12 mouse cellular contexts compared by ENCODE assay signal in genomic region chr19:43894070-43894469, GRCm38 (mm10). TPM values are rescaled to one million over a fixed set of nuclear protein-coding genes. Genes with fewer than 3 reads are reported as not detected.
DNase-seq lines count a peak whose midpoint lies in the region; ATAC-seq and TF ChIP-seq lines count a peak whose summit lies in the region.
"Had no signal": no experiment of that assay in that cellular context is flagged by ENCODE, and none has a peak within 500 bp of the region (broad histone marks: within the 10 kb centered on the region; RNA-seq: fewer than 3 reads in every experiment).

No protein-coding gene starts in this region.

- H3K9ac ChIP-seq in heart, adult 2 months (ENCODE audit: low read depth, low read length), result peak overlapping the region; percentile 29; the same call in 1 of the 2 replicates
- peak overlapping the region; percentile 47; the same call in 1 of the 2 replicates for H3K9ac ChIP-seq in heart, embryonic 14.5 days (ENCODE audit: low read length)
- no peak overlapping the region for H3K9ac ChIP-seq in liver, embryonic 13.5 days
- H3K9ac ChIP-seq: neural tube, embryonic 12.5 days had no signal

- peak overlapping the region; percentile 59 for H3K27ac ChIP-seq in heart, adult 2 months
- H3K27ac ChIP-seq in heart, embryonic 14.5 days (replicated peaks in 1 of 2; ENCODE audit: control insufficient read depth in 1 of 2, insufficient read depth in 1 of 2, low read depth in 2 of 2, low read length in 2 of 2), result peak overlapping the region; percentile 35 to 48; a peak in 3 of 4 replicates
- no peak overlapping the region for H3K27ac ChIP-seq in liver, embryonic 13.5 days
- H3K27ac ChIP-seq: neural tube, embryonic 12.5 days had no signal

- no peak overlapping the region for H3K4me3 ChIP-seq in heart, adult 2 months
- H3K4me3 ChIP-seq in heart, embryonic 14.5 days (ENCODE audit: control insufficient read depth in 1 of 2, insufficient read depth in 1 of 2, low read depth in 1 of 2, low read length in 2 of 2), result peak overlapping the region; percentile 22 to 24
- H3K4me3 ChIP-seq in liver, embryonic 13.5 days (replicated peaks), result no peak overlapping the region
- H3K4me3 ChIP-seq: neural tube, embryonic 12.5 days had no signal

- peak overlapping the region; percentile 54 for H3K4me2 ChIP-seq in heart, embryonic 14.5 days (ENCODE audit: low read length)
- H3K4me2 ChIP-seq in liver, embryonic 13.5 days, result 0 out of 2 replicates have a peak overlapping the region, but pooled peaks have one; percentile 17
- H3K4me2 ChIP-seq: neural tube, embryonic 12.5 days had no signal

- TF ChIP-seq EP300 in heart, adult 2 months (IDR thresholded peaks at IDR 0.05; ENCODE audit: insufficient read depth, low read depth, low read length), result peak; percentile 29; the same call in 1 of the 2 replicates

- H3K79me2 ChIP-seq in heart, adult 2 months (replicated peaks; ENCODE audit: control insufficient read depth, insufficient read depth, low read length), result peaks cover 1% of the 10 kb centered on the region; the same call in 1 of the 2 replicates

- no peaks in the 10 kb centered on the region for H3K27me3 ChIP-seq in heart, adult 2 months (ENCODE audit: control insufficient read depth, insufficient read depth, low read length)
- no peaks in the 10 kb centered on the region for H3K27me3 ChIP-seq in heart, embryonic 14.5 days (ENCODE audit: control insufficient read depth, insufficient read depth, low read length)
- H3K27me3 ChIP-seq in liver, embryonic 13.5 days, result no peaks in the 10 kb centered on the region
- H3K27me3 ChIP-seq: neural tube, embryonic 12.5 days had no signal

- no peaks in the 10 kb centered on the region for H3K36me3 ChIP-seq in heart, adult 2 months (ENCODE audit: control insufficient read depth, insufficient read depth, low read length)
- 0 out of 2 replicates have a peak, but pooled peaks cover 1% of the 10 kb centered on the region for H3K36me3 ChIP-seq in heart, embryonic 14.5 days (ENCODE audit: control insufficient read depth, insufficient read depth, low read length)
- no peaks in the 10 kb centered on the region for H3K36me3 ChIP-seq in liver, embryonic 13.5 days
- H3K36me3 ChIP-seq: neural tube, embryonic 12.5 days had no signal

- no peaks in the 10 kb centered on the region; the same call in 1 of the 2 replicates for H3K4me1 ChIP-seq in heart, adult 2 months (ENCODE audit: control insufficient read depth, insufficient read depth, low read length)
- H3K4me1 ChIP-seq in heart, embryonic 14.5 days (ENCODE audit: control insufficient read depth in 2 of 2, insufficient read depth in 2 of 2, low read length in 2 of 2), result peaks cover 4 to 7% of the 10 kb centered on the region in 2 experiments; a peak in 2 of 4 replicates
- H3K4me1 ChIP-seq in liver, embryonic 13.5 days (replicated peaks), result peaks cover 6% of the 10 kb centered on the region; the same call in 1 of the 2 replicates
- H3K4me1 ChIP-seq: neural tube, embryonic 12.5 days had no signal

- intact Hi-C loops in heart, adult 2 months (cut with DNase I), result no loop called here
- intact Hi-C loops in heart, postnatal 25 days (cut with DNase I), result no loop called here

- WGBS in heart, adult 2 months, result 45% methylated on average over 7 of the region's 7 CpGs
- WGBS in heart, embryonic 14.5 days, result 14% methylated on average over 7 of the region's 7 CpGs
- WGBS in liver, embryonic 13.5 days (ENCODE audit: insufficient replicate concordance), result 53% methylated on average over 7 of the region's 7 CpGs

- no peak for TF ChIP-seq CTCF in heart, adult 2 months (IDR thresholded peaks at IDR 0.05)

- no peaks in the 10 kb centered on the region for H3K9me3 ChIP-seq in heart, embryonic 14.5 days (ENCODE audit: control insufficient read depth, low read length)
- no peaks in the 10 kb centered on the region for H3K9me3 ChIP-seq in liver, embryonic 13.5 days (replicated peaks)
- H3K9me3 ChIP-seq: neural tube, embryonic 12.5 days had no signal

- TF ChIP-seq POLR2A in heart, adult 2 months (IDR thresholded peaks at IDR 0.05; ENCODE audit: insufficient read depth, low read depth, low read length), result peak; percentile 52; the same call in 1 of the 2 replicates

- peak in 1 of 2 experiments; percentile 40 for DNase-seq in heart, adult 2 months
- DNase-seq in heart, postnatal 25 days (ENCODE audit: low spot score), result no peak
- peak; percentile 79 for DNase-seq in ZHBTc4 (ENCODE audit: low read depth, low spot score)
- no peak for DNase-seq in liver, embryonic 13.5 days
- DNase-seq in adrenal gland, postnatal 25 days, result no peak
- no peak for DNase-seq in adrenal gland, adult 18-20 months (ENCODE audit: low spot score in 2 of 2)
- DNase-seq: cerebellum, adult 9-10 months; right cerebral cortex, postnatal 4 days; thymus, postnatal 4 days had no signal

- peak; percentile 64 for ATAC-seq in heart, embryonic 14.5 days (ENCODE audit: insufficient number of reproducible peaks, insufficient read depth, low FRiP score, low read depth)
- ATAC-seq in liver, embryonic 13.5 days (ENCODE audit: low read depth), result no peak
- no peak for ATAC-seq in megakaryocyte-erythroid progenitor cell, adult 5-6 weeks (replicated peaks; ENCODE audit: low FRiP score, low TSS enrichment, poor library complexity, severe bottlenecking)

RNA-seq across cellular contexts. Expression of gene Dnmbp, which starts 45.9 kb away (rescaled TPM):
- total RNA-seq in heart, adult 2 months (2021), result 1 to 10 TPM; 8.1 to 9.8 TPM
- polyA plus RNA-seq in heart, adult 2 months (2012; rRNA removed), result 7.1 and 9.6 TPM in 2 replicates
- total RNA-seq in heart, postnatal 25 days (2021), result 1 to 10 TPM; 8.2 to 9.8 TPM
- polyA plus RNA-seq in heart, embryonic 14.5 days (2014; fragmentation: Nextera tagmentation; extraction: Ambion mirVana), result 9.8 and 10.7 TPM in 2 replicates
- 2.2 and 2.7 TPM in 2 replicates for polyA plus RNA-seq in liver, embryonic 13.5 days (2015; fragmentation: Nextera tagmentation; extraction: Ambion mirVana)
- 15.9 and 17.1 TPM in 2 replicates for total RNA-seq in adrenal gland, postnatal 25 days (2021)
- 2.1 and 5.0 TPM in 2 replicates for total RNA-seq in megakaryocyte-erythroid progenitor cell, adult 5-6 weeks (2014; fragmentation: Nextera tagmentation)
- 1.8 and 1.9 TPM in 2 replicates for total RNA-seq in megakaryocyte-erythroid progenitor cell, adult 5-6 weeks (2017)
- 10 to 100 TPM; 12.1 to 13.5 TPM for total RNA-seq in adrenal gland, adult 18-20 months (2021)

Comparison
In these comparisons a context has a peak if more than half of its experiments do, and no peak if none do; other contexts are left out.
1. H3K4me3 ChIP-seq: peak in heart, embryonic 14.5 days (2 of 2); none in heart, adult 2 months (single experiment) and liver, embryonic 13.5 days (single experiment).